Mouse (Mus musculus): Measurements from ENCODE around the gene Gdi1.
"Not testable (repeated sequence)": the region's sequence is repeated elsewhere in the genome, so short reads cannot be mapped to it uniquely, and the experiment has no call there.

The Gdi1 gene

DNA sequence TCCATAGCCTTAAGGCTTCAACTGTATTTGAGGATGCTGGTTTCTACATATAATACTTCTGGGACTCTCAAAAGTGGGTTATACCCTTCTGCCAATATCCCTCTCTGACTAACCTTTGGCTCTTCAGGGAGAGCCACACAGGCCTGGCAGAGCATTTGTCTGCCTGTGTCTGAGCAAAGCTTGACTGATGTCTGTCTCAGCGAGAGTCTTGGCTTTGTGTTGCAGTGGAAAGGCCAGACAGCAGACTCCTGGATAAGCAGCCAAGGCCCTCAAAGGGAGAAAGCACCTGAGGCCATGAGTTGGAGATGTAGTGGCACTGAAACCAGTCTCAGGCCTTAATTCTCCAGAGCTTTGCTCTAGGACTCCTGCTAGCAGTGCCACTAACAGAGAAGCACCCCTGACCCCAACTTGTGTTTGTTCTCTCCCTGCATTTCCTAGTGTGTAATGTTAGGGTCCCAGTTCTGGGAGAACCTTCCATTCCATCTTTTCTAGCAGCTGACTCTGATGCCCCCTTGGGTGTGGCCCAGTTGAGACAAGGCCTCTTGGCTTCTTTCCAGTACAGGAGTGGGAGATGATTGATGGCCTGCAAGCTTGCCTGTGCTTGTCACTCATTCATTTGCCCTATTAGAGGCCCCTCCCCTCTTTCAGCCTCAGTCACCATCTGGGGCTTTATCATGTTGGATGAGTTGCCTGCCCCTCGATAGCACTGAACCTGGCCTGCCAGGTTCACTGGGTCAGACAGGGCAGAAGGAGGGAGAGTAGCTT is 25.6 kb downstream of the Gdi1 start:
- DNase-seq = no peak

DNA sequence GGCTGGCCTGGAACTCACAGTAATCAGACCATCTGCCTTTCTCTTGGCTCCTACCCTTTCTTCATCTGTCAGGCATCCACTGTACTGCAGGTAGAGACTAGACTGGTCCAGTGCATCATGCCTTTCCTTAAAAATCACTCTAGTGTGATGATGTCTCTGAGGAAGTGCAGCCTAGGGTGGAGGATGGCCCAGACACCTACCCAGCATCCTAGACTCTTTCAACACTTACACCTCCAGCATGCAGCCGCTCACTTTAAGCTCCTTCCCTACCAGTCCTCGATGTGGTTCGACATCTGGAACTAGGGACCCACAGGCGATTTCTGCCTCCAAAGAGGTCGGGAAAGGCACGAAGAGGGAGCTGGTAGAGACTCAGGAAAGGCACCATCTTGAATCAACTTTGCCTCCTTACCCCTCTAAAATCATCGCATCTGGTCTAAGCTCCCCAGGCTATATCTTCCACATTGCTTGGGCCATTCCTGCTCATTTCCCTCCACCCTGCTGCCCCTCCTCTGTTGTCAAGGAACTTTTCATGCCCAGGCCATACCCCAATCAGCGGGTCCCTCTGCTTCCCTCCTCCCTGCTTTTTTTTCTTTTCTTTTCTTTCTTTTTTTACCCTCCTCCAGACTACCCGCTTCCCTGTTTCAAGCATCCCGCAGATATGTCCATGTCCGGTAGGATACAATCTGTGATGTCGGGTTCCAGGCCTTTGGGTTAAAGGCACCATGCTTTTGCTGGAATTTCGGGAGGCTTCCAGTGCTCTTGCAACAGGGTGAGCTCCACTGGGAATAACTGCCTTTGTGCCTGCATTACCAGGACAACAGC is 48.1 kb downstream of the Gdi1 start:
- DNase-seq = no peak

DNA sequence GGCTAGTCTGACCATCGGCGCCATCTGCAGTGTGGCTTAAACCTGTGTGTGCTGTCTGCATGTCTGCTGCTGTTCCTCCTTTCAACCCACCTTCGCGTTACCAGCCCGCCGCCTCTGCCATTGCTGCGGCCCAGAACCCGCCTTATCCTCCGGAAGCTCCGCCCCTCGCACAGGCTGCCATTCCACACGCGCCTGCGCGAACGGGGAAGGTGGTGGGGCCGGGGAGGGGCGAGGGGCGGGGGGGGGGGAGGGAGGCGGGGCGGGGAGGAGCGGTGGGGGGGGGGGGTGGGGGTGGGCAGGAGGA is 48.6 kb downstream of the Gdi1 start, which contains the start of gene Lage3:
Gene Lage3 (minus strand): TSS at position 152 of the 304 bp plus-strand sequence.
- DNase-seq = peak; percentile 75 to 77

DNA sequence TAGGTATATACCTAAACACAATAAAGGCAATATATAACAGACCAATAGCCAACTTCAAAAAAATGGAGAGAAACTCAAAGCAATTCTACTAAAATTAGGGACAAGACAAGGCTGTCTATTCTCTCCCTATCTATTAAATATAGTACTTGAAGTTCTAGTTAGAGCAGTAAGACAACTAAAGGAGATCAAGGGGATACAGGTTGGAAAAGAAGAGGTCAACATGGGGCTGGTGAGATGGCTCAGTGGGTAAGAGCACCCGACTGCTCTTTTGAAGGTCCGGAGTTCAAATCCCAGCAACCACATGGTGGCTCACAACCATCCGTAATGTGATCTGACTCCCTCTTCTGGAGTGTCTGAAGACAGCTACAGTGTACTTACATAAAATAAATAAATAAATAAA is 52.3 kb downstream of the Gdi1 start:
- DNase-seq = not testable (repeated sequence)

DNA sequence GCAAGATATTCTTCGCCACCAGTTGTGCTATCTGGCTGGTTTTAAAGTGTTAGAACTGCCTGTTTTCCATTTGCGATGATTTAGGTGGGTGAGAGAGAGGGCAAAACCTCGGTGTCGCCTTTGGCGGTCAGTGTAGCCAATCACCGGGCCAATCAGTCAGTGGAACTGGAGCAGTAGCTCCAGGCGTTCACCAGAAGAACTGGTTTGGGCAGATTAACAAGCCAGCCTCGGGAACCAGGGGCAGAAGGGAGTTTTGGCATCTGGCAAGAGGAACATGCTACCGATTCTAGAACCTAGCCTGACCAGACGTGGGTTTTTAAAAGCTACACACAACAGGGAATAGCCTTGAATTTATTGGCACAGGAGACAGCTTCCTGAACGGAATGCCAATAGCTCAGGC is 54.4 kb downstream of the Gdi1 start:
- peak; percentile 22 to 47 for DNase-seq
